Mouse (Mus musculus) retina, postnatal 7 days (tissue): ENCODE results near the gene Ifitm3.
A peak's percentile ranks its signal among the peaks of the same experiment; 100 is the strongest.
"Not testable (repeated sequence)": the region's sequence is repeated elsewhere in the genome, so short reads cannot be mapped to it uniquely, and the experiment has no call there.

Experiments
- DNase-seq: peaks from one replicate; pipeline ENCODE4 v3.0.0-alpha.2; 2012; ENCODE audit warnings: low read depth, low spot score

Gene Ifitm3

DNA sequence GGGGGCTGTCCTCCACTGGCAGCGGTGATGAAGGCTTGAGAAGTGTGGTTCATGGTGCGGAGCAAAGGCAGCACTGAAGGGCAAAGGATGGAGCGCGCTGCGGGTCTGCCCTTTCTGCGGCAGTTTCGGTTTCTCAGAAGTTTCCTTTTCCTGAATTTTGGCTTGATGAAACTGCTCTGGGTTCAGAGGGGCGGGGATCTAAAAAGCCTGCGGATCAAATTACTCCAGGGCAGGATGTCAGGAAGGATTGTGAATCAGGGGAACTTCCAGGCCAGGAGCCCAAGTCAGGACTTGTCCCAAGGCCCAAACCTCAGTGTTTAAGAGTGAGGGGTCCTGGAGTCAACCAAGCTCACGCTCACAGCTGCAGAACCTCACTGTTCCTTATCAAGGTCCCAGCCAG, at the start of gene Ifitm3:
TSS of gene Ifitm3 (minus strand) at position 178 of the 400 bp plus-strand sequence.
- no peak for DNase-seq

DNA sequence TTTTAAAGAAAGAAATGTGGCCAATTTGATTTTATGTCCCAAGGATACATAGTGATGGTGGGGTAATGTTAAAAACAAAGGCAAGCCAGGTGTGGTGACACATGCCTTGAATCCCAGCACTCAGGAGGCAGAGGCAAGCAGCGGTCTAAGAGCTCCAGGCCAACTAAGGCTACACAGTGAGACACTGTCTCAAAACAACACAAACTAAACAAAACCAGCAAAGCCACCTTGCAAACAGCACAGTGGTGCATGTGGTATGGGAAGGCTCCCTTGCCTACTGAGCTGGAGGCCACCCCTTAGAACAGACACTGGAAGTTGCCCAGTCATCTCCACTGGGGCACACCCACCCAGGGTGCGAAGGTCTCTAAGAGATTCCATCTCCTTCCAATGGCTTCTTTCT, 49.4 kb upstream of the Ifitm3 start:
- no peak for DNase-seq

DNA sequence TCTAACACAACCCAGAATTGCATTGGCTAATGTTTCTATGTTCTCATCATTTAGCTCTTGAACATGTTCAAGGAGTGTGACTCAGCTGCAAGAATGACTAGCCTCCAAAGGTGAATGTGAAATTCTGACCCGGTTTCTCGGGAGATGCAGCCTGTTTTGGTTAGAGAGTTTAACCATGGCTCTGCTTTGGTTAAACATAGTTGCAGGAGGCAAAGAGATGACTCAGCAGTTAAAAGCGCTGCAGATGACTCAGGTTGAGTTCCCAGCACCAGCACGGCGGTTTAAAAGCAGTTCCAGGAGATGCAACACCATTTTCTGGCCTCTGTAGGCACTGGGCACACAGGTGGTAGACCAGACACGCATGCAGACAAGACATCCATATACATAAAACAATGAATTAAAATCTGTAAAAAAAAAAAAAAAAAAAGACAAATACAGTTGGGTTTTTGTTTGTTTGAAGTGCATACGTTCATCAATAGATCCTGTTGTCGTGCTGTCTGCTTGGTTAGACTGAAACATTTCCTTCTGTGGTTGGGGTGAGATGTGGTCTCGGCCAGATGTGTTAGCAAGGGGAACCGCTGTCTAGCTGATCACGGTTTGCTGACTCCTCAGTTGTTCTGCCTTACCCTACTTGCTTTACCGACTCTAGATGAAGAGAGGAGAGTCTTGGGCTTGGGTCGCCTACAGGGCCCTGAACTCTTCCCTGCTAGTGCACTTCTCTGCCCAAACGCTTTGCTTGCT, 48.2 kb upstream of the Ifitm3 start:
- no peak for DNase-seq

DNA sequence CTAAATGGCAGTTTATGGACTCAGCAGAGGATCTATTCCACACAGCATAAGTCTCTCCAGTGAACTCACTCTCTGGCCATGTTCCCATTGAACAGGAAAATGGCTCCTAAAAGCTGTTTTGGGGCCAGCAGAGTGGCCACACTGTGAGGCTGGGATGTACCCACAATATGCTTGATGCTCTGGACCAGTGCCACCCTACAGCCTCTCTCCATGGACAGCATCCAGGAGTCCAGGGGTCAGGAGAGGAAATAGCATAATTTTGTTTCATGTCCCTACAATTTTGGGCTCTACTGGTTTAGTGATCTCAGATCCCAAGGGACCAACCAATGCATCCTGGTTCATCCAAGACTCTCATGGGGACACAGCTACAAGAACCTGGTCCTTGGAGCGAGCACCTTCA, 47.0 kb upstream of the Ifitm3 start:
- no peak for DNase-seq

DNA sequence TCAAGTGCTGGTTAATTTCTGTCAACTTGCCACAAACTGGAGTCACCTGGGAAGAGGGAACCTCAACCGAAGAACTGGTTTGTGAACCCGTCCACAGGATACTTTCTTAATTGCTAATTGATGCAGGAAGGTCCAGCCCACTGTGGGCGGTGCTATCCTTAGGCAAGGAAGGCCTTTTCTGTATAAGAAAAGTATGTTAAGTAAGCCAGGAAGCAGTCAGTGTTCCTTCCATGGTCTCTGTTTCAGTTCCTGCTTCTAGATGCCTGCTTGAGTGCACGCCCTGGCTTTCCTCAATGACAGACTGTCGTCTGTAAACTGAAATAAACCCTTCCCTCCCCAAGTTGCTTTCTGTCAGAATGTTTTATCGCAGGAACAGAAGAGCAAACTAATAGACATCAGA, 46.4 kb upstream of the Ifitm3 start:
- no peak for DNase-seq

DNA sequence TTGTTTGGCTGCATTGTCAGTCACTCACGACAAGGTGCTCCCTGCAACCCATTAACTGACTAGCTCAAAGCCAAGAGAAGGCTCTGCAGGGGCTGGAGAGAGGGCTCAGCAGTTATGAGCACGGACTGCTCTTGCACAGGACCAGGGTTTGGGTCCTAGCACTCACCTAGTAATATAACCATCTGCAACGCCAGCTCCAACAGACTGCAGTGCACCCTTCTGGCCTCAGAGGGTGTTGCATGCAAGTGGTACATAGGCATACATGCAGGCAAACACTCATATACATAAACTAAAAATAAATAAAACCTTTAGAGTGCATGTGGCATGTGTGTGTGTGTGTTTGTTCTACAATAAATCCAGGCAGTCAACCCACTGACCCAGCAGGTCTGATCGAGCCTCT, 45.2 kb upstream of the Ifitm3 start:
- DNase-seq: no peak

DNA sequence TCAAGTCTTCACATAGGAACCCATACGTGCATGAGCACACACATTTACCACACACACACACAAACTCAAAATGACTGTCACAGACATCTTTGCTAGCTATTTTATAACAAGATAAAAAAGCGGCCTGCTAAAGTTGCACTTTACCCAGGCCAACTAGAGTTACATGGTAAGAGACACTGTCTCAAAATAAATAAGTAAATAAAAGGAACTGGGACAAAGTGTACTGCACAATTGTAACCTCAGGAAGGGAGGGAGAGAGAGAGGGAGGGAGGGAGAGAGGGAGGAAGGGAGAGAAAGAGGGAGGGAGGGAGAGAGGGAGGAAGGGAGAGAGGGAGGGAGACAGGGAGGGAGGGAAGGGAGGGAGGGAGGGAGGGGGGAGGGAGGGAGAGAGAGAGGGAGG, 41.9 kb upstream of the Ifitm3 start:
- DNase-seq: no peak

DNA sequence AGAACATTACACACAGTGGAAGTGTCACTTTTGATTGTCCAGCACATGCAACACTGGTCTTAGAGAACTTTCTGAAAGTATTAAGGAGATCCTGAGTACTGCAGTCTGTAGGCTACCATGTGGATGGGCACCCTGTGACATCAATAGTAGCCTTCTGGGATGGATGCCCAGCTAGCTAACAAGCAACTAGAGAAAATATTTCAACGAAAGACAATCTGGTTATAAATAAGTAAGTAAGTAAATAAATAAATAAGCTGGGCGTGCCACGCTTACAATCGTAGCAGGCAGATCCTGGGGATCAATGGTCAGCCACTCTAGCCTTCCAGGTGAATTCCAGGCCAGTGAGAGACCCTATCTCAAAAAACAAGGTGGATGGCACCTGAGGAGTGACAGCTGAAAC, 41.4 kb upstream of the Ifitm3 start:
- DNase-seq: no peak

DNA sequence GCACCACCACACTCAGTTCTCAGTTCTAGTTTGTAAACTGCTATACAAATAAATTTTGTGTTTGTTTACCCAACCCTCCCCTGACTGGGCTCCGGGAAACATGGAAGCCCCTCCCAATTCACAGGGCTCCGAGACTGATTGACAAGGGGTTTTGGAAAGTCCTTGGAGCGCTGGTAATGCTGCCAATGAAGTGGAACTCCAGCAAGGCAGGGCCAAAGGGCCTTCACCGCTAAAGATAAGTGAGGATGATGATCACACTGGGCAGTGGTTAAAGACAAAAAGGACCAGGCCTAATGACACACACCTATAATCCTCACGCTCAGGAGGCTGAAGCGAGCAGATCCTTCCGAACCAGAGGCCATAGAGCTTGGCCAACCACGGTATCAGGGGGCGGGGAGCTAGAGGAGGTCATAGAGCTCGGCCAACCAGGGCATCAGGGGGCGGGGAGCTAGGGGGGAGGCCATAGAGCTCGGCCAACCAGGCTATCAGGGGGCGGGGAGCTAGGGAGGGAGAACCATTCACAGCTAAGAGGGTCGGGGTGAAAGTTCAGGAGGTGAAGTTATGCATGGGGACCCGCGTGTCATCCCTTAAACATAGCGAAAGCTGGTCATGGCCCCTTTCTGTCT, 40.6 kb upstream of the Ifitm3 start:
- DNase-seq: no peak

DNA sequence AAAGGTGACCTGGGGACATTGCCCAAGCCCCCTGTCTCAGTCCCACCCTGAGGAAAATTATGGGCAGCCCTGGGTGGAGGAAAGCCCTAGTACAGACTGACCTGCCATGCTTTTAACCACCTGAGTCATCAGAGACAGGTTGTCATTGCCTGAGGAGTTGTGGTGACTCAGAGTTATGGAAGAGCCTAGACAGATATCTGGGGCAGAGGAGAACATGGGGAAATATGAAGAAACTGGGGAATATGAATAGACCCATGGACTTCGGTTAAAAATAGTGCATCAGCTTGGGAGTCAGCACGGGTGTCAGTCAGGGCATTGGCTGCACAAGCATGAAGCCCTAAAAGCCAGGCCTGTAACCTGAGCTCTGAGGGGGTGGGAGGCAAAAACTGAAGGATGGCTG, 38.8 kb upstream of the Ifitm3 start:
- no peak for DNase-seq

DNA sequence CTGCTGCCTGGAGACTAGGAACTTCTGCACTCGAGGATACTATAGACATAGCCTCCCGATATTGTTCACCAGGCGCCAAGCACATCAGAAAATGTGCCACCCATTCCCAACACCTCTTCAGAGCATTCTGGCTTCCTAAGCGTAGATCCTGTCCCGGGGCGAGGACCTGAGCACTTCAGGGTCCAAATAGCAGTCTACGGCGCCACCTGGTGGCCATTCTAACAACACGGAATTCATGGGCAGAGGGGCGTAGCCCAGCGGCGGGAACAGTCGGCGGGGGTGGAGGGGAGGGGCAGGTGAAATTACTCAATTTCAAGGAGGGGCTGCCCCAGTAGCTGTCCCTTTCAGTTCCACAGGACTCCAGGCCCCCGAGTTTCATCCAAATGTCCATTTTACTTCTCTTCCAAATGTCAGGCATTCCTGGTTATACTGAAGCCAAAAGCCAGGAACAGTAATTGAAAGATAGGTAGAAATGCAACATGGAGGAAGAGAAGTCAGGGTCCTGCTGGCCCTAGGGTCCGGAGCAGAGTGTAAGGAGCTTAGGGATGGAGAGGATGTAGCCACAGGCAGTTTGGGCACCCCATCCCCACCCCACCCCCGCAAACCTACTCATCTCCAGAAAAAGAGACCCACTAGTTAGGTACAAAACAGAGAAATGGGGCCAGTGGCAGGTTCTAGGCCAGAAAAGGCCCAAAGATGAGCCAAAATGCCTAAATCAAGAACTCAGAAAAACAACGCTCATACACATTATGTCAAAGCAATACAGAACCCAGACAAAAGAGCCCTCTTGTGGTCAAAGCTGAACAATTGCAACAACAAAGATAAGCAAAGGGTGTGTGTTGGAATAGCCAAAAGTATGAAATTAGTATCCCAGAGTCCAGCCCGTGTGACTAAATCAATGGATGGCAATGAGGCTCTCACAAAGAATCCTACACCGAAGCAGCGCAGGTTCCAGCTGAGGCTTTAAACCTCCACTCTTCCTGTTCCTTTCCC, 38.0 kb upstream of the Ifitm3 start:
- peak; percentile 81 for DNase-seq

DNA sequence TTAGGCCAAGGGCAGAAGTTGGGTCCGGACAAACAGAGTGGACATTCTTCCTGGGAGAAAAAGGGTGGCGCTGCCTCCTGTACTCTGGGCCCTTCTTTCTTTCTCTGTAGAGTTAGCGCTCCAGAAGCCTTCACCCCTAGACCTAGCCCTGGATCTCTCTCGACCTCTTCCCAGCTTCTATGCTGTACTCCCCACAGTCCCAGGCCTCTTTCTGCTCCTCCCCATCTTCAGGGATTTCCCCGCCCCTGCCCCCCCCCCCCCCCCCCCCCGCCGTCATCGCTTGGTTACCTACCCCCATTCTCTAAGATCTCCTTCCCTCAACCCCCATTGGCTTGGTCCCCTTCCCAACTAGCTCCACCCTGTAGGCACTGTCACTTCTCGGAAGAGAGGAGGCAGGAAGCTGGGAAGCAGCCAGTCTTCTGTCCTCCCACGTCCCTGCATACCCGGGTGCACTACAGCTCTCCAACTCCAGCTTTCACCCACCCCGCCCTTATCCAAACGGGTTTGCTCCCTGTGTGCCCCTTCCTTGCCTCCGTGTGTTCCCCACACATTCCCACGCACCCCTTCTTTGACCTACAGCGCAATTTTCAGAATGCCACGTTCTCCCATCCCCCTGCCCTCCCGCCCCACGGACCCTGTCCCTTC, 37.1 kb upstream of the Ifitm3 start:
- no peak for DNase-seq

DNA sequence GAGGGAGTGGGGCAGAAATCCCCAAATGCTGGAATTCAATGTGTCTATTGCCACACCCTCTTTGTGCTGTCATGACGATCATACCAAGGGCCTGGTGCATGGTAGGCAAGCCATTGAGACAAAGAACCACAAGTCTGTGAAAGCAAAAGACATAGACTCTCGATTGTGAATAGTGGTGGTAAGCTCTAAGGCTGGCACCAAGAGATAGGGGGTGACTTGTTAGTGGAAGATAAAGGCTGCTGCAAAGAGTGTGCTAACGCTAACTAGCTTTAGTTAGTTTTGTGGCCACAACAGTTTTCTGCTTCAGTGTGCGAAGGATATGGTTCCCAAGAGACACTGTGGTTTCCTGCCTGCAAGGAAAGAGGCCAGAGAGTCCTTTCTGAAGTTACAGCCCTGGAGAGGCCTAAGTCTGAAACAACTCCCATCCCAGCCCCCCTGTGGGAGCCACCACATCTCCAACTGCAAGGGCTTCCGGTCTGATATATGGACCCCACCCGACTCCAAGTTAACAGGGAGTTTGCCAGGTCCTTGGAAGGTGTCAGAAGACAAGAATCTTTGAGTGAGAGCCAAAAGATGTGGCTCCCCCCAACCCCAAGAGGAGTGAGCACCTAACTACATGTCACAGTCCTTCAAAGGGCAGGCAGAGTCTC, 36.5 kb upstream of the Ifitm3 start:
- DNase-seq: no peak

DNA sequence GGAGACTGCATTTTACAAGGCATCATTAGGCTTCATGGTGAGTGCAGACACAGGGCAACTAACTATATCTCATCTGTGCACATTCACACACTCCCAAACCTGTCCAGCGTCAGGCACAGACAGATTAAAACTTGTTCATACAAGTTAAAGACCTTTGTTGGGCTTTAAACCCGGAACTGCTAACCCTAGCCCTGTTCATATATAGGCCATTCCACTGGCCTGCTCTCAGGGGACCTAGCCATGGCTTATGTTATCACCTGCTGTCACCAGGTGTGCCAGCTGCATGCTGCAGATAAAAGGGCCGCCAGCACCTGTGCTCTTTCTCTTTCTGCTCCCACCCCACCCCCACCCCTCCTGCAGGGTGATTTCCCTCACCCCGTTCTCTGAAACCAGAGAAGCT, 32.0 kb upstream of the Ifitm3 start:
- DNase-seq: no peak

DNA sequence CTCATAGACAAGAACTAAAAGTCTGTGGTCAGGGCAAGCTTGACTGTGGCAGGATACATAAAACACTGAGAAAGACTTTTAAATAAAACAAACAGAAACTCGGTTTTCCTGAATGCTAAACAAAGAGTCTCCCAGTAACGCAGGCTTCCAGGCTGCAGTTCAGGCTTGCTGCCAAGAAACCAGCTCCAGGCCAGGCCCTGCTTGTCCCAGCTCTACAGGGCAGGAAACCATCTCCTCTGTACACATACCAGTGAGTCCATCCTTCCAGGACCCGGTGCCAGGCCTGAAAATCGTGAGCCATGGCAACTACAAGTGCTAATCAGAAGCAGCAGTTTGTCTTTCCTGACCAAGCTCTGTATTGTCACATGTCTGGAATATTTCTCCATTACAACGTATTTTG, 31.1 kb upstream of the Ifitm3 start:
- DNase-seq: no peak

DNA sequence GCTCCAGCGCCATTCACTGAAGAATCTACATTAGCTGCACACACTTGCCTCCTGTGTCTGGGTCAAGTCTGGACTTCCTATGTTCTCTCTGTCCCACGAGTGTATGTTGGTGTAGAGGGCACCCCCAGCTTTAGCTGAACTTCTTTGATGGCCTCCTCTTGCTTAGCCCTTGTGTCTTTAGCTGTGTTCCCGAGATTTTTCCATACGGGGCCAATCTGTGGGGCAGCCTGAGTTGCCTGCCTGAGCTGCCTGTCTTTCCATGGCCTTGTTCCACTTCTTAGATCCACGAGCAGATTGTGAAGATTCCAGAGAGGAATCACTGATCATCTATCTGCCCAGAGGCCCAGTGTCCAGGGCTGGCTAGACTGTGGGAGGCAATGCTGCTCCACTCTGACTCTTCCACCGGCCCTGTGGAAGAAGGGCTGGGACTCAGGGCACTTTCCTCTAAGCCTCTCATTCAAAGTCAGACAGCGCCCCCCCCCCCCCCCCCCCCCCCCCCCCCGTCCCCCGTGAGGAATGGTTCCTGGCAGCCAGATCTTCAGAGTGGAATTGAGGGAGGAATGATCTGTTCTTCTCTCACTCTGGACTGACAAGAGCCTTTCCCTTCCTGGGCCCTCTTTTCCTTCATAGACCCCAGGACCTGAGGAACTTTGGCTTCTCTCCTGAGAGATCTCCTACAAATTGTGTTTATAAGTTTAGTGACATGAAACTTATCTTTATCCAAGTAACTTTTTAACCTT, 30.5 kb upstream of the Ifitm3 start:
- DNase-seq: no peak

DNA sequence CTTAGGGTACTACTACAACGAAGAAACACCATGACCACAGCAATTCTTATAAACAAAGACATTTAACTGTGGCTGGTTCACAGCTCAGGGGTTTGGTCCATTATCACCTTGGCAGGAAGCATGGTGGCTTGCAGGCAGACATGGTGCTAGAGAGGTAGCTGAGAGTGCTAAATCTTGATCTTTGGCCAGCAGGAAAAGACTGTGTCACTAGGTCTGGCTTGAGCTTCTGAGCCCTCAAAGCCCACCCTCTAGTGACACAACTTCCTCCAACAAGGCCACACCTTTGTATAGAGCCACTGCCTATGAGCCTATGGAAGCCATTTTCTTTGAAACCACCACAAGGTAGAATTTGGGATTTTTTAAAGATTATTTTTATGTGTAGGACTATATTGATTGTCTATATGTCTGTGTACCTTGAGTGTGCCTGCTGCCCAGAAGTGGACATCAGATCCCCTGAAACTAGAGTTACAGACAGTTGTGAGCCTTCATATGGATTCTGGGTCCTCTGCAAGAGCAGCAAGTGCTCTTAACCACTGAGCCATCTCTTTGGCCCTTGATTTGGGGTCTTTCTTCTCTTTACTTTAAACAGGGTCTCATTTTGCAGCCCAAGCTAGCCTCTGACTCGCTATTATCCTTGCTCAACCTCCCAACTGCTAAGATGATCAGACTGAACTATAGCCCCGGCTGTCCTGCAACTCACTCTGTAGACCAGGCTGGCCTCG, 29.0 kb upstream of the Ifitm3 start:
- DNase-seq: no peak

DNA sequence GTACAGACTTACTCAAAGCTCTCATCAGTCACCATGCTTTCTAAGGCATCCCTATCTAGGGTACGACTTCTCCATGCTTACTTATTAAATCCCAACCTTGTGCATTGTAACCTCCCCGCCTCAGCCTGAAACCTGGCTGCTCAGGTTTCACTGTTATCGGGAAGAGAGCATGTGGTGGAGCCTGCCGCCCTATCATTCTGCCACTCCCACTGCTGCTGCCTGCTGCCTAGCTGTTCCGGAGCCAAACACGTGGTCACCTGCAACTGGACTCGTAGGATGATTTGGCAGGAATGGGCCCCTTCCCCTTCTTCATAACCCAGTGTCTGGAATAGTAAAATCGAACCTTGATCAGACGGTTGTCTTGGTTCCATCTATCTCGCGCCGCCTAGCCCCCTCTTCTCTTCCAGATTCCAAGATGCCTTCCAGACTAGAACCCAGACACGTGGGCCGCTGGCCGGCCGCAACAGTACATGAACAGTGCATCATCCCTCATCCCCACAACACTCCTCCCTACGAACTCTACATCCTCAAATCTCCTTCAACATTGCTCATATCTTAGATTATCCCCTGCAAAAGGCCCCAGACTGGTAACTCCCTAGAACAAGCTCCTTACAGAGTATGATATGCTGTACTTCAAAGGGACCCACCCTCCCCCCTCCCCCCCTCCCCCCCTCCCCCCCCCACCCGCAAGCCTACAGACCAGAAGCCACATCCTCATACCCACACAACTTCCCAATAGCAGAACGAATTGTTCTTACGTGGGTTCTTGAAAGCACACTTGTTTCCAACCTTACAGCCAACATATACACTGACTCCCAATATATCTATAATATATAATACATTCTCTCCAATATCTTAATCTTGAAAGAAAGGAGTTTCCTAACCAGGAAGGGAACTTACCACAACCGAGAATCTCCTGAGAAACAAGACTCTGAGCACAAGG, 27.8 kb upstream of the Ifitm3 start:
- DNase-seq: no peak

DNA sequence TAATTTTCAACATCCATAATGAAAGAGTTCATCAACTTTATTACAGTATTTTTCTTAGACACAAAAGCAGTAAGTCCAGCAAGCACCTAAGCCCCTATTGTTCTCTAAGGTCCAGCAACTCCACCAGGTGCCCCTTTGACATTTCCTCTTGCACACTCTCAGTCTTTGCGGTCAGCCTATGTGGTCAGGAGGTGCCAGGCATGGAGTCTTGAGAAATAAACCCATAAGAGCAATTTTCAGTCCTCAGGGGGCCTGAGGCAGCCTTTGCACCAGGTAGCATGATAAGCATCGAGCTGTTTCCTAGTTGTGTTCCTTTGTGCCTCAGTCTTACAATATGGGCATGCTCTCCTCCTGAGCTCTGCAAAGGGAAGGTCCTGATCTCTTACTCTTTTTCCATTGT, 26.1 kb upstream of the Ifitm3 start:
- DNase-seq: not testable (repeated sequence)
